Mouse (Mus musculus) limb, embryonic 12.5 days (tissue): ENCODE data around the gene Celsr1. TPM values are rescaled to one million over a fixed set of nuclear protein-coding genes. Genes with fewer than 3 reads are reported as not detected.

ENCODE experiments used
- ATAC-seq: fragments of 200-750 bp; cut with Nextera tagmentation; 2 replicates; pipeline ENCODE4 v1.8.0; 2017; ENCODE audit warnings: low read depth, moderate TSS enrichment; ENCODE audit not compliant: insufficient number of reproducible peaks, insufficient read depth, low FRiP score, low TSS enrichment
- H3K27ac ChIP-seq: fragments of 300-500 bp; sonication (generic); 2 replicates; pipeline ENCODE4 v1.5.1; 2016; ENCODE audit warnings: mild to moderate bottlenecking, moderate library complexity
- H3K27me3 ChIP-seq: fragments of 300-500 bp; sonication (generic); 2 replicates; pipeline ENCODE4 v1.6.1; 2016; ENCODE audit warnings: mild to moderate bottlenecking, moderate library complexity
- H3K36me3 ChIP-seq: fragments of 300-500 bp; sonication (generic); 2 replicates; pipeline ENCODE4 v1.6.1; 2016; ENCODE audit warnings: mild to moderate bottlenecking, moderate library complexity
- H3K4me1 ChIP-seq: fragments of 300-500 bp; sonication (generic); replicated peaks from 2 replicates; pipeline ENCODE4 v1.6.1; 2016
- H3K4me2 ChIP-seq: fragments of 300-500 bp; sonication (generic); 2 replicates; pipeline ENCODE4 v1.6.1; 2016; ENCODE audit warnings: mild to moderate bottlenecking, moderate library complexity
- H3K4me3 ChIP-seq: fragments of 300-500 bp; sonication (generic); replicated peaks from 2 replicates; pipeline ENCODE4 v1.5.1; 2016; ENCODE audit warnings: mild to moderate bottlenecking
- H3K9ac ChIP-seq: fragments of 300-500 bp; sonication (generic); replicated peaks from 2 replicates; pipeline ENCODE4 v1.6.1; 2016; ENCODE audit warnings: mild to moderate bottlenecking, moderate library complexity
- H3K9me3 ChIP-seq: fragments of 300-500 bp; sonication (generic); 2 replicates; pipeline ENCODE4 v1.6.1; 2016; ENCODE audit warnings: mild to moderate bottlenecking, moderate library complexity
- WGBS: fragments of 180-500 bp; shearing (Covaris S2); methylation state at CpG from one replicate; pipeline ENCODE4 v1.1.7; 2016; 5-methylcytosine and 5-hydroxymethylcytosine counted together
- polyA plus RNA-seq: library from polyadenylated mRNA; unstranded; fragments of >200 nt; fragmentation: Nextera tagmentation; extraction: Ambion mirVana; gene quantifications from 2 replicates; pipeline ENCODE4 v1.2.1, GENCODE M21; 2016

The Celsr1 gene
- polyA plus RNA-seq, result 1.9 TPM in 2 replicates

DNA sequence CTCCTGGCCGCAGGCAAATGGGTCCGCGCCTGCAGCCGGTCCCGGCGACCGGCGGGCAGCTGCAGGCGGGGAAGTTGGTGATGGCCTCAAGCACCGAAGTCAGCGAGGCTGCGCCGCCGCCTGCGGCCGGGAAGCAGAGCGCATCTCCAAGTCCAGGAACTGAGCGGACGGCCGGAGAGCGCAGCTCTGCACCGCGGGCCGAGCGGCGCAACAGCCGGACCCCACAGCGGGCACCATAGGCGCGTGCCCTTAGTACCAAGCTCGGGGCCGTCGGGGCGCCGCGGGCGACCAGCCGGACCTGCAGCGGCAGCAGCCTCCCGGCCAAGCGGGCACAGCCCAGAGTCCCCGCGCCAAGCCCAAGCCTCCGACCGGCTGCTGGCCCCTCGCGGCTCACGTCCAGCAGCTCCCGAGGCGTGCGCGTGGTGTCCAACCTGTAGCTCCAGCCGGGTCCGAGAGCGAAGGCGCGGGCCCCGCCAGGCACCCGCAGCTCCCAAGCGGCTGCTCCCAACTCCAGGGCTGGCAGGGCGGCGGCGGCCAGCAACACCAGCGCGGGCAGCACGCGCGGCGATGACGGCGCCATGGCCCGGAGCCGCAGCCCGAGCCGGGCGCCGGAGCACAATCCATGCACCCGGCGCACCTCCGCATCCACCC, at the start of gene Celsr1:
Gene Celsr1, minus strand, starts transcription at position 587 of the 651 bp plus-strand sequence.
- ATAC-seq, result peak; percentile 2; the same call in 1 of the 2 replicates

GRCm38 (mm10) chr15:86083261-86083741, 49.7 kb upstream of the Celsr1 start:
- Histone ChIP-seq H3K36me3 (no peaks in the 10 kb centered on the region), H3K4me2 (no peak overlapping the region), H3K9ac (no peak overlapping the region), H3K27me3 (no peaks in the 10 kb centered on the region), H3K4me1 (peaks cover 69% of the 10 kb centered on the region), H3K9me3 (no peaks in the 10 kb centered on the region), H3K4me3 (no peak overlapping the region), H3K27ac (no peak overlapping the region)
- WGBS, result 48% methylated on average over 6 of the region's 6 CpGs
- ATAC-seq, result no peak

More for the DNA sequence above, at the start of gene Celsr1:
- Histone ChIP-seq H3K4me2 (peak within 1 kb of the TSS; percentile 91), H3K4me3 (peak within 1 kb of the TSS; percentile 63), H3K27ac (peak within 1 kb of the TSS; percentile 56; the same call in 1 of the 2 replicates), H3K4me1 (peaks cover 35% of the 10 kb centered on the region), H3K9ac (peak within 1 kb of the TSS; percentile 63), H3K9me3 (peaks cover 15% of the 10 kb centered on the region), H3K36me3 (peaks cover 13% of the 10 kb centered on the region; the same call in 1 of the 2 replicates), H3K27me3 (peaks cover 54% of the 10 kb centered on the region)
- 1% methylated on average over 73 of the region's 80 CpGs for WGBS

DNA sequence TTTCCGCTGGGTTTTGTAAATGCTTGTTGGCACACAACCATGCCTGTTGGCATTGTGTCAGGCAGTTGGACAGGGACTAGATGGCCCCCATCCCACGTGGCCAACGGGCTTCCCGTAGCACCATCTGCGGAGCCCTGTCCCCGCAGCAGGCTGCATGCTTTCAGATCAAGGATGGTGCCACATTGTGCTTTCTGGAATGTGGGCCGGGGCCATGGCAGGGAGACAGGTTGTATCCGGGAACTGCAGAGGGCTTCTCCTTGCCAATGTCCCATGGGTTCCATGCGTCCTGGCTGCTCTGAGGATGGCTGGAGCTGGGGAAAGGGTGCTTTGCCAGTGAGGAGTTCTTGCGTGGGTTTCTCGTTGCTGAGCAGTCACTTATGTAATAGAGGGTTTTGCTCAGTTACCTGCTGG, 49.0 kb upstream of the Celsr1 start:
- Histone ChIP-seq H3K4me2 (no peak overlapping the region), H3K36me3 (no peaks in the 10 kb centered on the region), H3K4me3 (no peak overlapping the region), H3K4me1 (peaks cover 63% of the 10 kb centered on the region), H3K27me3 (no peaks in the 10 kb centered on the region), H3K9ac (no peak overlapping the region), H3K9me3 (no peaks in the 10 kb centered on the region), H3K27ac (no peak overlapping the region)
- no peak for ATAC-seq
- WGBS, result 92% methylated on average over 11 of the region's 11 CpGs

DNA sequence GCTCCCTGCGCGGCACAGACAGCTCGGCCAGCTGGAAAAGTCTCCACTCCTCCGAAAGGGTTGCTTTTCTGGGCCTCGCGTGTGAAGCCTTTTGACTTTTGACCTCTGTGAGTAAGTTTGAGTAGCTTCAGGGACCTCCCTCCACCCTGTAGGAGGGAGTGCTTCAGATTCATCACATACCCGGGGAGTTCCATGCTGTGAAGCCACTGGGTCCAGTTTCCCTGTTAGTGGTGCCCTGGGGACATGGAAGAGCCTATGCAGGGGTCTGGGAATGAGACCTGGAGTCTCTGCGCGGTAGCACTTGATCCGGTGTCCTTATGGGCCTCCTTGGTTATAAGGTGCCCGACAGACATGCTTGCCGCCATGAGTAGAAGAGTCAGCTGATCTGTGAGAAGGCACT, 48.1 kb upstream of the Celsr1 start:
- no peaks in the 10 kb centered on the region for H3K36me3 ChIP-seq
- ATAC-seq, result no peak
- H3K4me3 ChIP-seq, result no peak overlapping the region
- no peak overlapping the region for H3K4me2 ChIP-seq
- H3K4me1 ChIP-seq, result peaks cover 55% of the 10 kb centered on the region
- no peak overlapping the region for H3K27ac ChIP-seq
- WGBS, result 74% methylated on average over 12 of the region's 12 CpGs
- H3K9ac ChIP-seq, result no peak overlapping the region
- H3K27me3 ChIP-seq, result no peaks in the 10 kb centered on the region
- H3K9me3 ChIP-seq, result no peaks in the 10 kb centered on the region

GRCm38 (mm10) chr15:86080408-86080807, 46.8 kb upstream of the Celsr1 start:
- no peak overlapping the region for H3K4me2 ChIP-seq
- H3K27ac ChIP-seq, result no peak overlapping the region
- H3K9ac ChIP-seq, result no peak overlapping the region
- WGBS, result 84% methylated on average over 1 of the region's 1 CpGs
- H3K27me3 ChIP-seq, result no peaks in the 10 kb centered on the region
- peaks cover 49% of the 10 kb centered on the region for H3K4me1 ChIP-seq
- no peaks in the 10 kb centered on the region for H3K36me3 ChIP-seq
- no peak for ATAC-seq
- no peak overlapping the region for H3K4me3 ChIP-seq
- no peaks in the 10 kb centered on the region for H3K9me3 ChIP-seq

DNA sequence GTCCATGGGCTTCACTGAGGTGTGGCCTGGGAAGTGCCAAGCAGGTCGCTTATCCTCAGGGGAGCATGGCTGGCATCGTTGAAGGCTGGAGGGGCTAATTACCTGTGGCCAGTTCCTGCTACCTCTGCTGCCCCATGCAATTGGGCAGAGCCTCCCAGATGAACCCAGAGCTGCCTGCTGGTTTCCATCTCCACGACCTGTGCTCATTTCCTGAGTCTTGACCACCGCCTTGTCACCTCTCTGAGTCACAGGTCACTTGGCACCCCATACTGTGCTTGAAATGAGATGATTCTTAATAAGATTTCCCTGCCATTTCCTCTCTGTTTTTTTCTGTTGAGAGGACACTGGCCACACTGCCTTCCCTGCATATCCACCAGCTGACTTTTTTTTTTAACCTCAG, 46.3 kb upstream of the Celsr1 start:
- H3K36me3 ChIP-seq, result no peaks in the 10 kb centered on the region
- H3K4me3 ChIP-seq, result no peak overlapping the region
- no peak overlapping the region for H3K4me2 ChIP-seq
- H3K9me3 ChIP-seq, result no peaks in the 10 kb centered on the region
- no peak for ATAC-seq
- WGBS, result 49% methylated on average over 4 of the region's 4 CpGs
- H3K27ac ChIP-seq, result no peak overlapping the region
- H3K27me3 ChIP-seq, result no peaks in the 10 kb centered on the region
- H3K4me1 ChIP-seq, result peaks cover 45% of the 10 kb centered on the region
- H3K9ac ChIP-seq, result no peak overlapping the region

- Histone ChIP-seq H3K9ac (no peak overlapping the region), H3K4me1 (peaks cover 41% of the 10 kb centered on the region), H3K27ac (no peak overlapping the region), H3K4me2 (no peak overlapping the region), H3K27me3 (no peaks in the 10 kb centered on the region), H3K36me3 (no peaks in the 10 kb centered on the region), H3K9me3 (no peaks in the 10 kb centered on the region), H3K4me3 (no peak overlapping the region)
- ATAC-seq, result no peak
- 71% methylated on average over 5 of the region's 5 CpGs for WGBS
Observed at GRCm38 (mm10) chr15:86079467-86079866, 45.9 kb upstream of the Celsr1 start.

DNA sequence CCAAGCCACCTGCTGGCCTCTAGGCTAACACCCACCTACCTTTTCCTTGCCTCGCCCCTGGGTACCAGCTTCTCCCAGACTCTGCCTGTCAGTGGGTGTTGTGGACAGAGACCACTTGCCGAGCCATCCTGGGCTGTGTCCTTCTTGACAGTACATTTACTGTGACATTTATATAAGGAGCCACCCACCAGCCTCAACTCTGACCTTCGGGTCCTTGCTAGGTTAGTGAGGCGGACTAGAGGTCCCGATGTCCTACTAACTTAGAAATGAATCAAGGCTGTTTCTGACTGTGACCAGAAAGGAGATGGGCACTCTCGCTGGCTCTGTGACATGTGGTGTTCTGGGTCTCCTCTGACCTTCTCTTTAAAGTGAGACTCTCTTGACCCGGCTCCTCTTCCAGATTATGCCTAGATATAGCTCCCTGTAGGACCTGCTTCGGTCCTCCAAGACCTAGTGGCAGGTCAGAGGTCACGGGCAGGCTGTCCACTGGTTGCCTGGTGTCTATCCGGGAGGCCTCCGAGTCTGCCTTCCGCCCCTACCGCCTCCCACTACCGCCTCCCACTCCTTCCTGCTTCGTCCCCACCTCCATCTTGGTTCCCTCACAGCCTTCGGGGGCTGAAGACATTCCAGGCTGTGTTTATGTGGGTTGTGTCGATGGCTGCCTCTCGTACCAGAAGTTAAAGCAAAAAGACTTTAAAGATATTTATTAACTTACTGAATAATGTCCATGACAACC, 45.1 kb upstream of the Celsr1 start:
- 66% methylated on average over 18 of the region's 18 CpGs for WGBS
- Histone ChIP-seq H3K36me3 (no peaks in the 10 kb centered on the region), H3K4me1 (peaks cover 40% of the 10 kb centered on the region), H3K27me3 (no peaks in the 10 kb centered on the region), H3K27ac (no peak overlapping the region), H3K9ac (no peak overlapping the region), H3K4me2 (no peak overlapping the region), H3K4me3 (no peak overlapping the region), H3K9me3 (no peaks in the 10 kb centered on the region)
- ATAC-seq, result no peak

GRCm38 (mm10) chr15:86077934-86078333, 44.4 kb upstream of the Celsr1 start:
- H3K4me1 ChIP-seq, result peaks cover 33% of the 10 kb centered on the region
- ATAC-seq, result no peak
- 72% methylated on average over 5 of the region's 5 CpGs for WGBS

DNA sequence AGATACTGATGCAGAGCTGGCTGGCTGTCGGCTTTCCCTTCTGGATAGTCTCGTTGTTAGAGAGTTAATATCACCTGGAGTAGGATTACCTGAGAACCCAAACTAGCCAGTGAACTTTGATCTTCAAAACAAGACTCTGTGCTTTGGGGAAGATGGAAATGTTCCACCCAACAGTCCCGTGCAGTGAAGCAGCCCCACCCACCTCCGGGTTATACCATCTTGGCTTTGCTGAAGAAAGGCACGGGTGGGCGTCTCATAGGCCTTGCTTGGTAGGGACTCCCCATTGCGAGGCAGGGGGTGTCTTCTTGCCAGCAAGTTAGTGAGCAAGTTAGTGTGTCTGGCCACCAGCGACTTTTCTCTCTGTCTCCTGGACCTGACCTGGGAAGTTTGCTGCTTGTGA, 42.8 kb upstream of the Celsr1 start:
- no peak for ATAC-seq
- peaks cover 23% of the 10 kb centered on the region for H3K4me1 ChIP-seq
- no peak overlapping the region for H3K9ac ChIP-seq
- no peaks in the 10 kb centered on the region for H3K9me3 ChIP-seq
- no peaks in the 10 kb centered on the region for H3K36me3 ChIP-seq
- H3K27me3 ChIP-seq, result no peaks in the 10 kb centered on the region
- H3K27ac ChIP-seq, result no peak overlapping the region
- 84% methylated on average over 8 of the region's 8 CpGs for WGBS
- H3K4me2 ChIP-seq, result no peak overlapping the region
- H3K4me3 ChIP-seq, result no peak overlapping the region

More at GRCm38 (mm10) chr15:86077934-86078333, 44.4 kb upstream of the Celsr1 start:
- Histone ChIP-seq H3K36me3 (no peaks in the 10 kb centered on the region), H3K4me3 (no peak overlapping the region), H3K27me3 (no peaks in the 10 kb centered on the region), H3K9ac (no peak overlapping the region), H3K4me2 (no peak overlapping the region), H3K27ac (no peak overlapping the region), H3K9me3 (no peaks in the 10 kb centered on the region)

DNA sequence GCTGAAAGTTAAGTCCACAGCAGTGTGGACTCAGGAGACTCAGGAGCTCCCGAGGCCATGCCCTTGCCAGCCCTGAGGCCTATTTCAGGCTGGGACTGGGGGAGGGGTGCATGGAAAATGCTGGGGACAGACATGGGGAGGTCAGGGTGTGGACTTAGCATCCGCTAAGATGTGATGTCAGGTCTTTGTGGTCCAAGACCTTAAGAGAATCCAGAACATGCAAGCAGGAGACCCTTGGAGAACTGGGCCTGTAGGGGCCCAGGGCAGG, 42.4 kb upstream of the Celsr1 start:
- H3K4me3 ChIP-seq, result no peak overlapping the region
- H3K27ac ChIP-seq, result no peak overlapping the region
- 72% methylated on average over 2 of the region's 2 CpGs for WGBS
- H3K4me2 ChIP-seq, result no peak overlapping the region
- H3K27me3 ChIP-seq, result no peaks in the 10 kb centered on the region
- no peaks in the 10 kb centered on the region for H3K9me3 ChIP-seq
- ATAC-seq, result no peak
- no peaks in the 10 kb centered on the region for H3K36me3 ChIP-seq
- H3K4me1 ChIP-seq, result peaks cover 21% of the 10 kb centered on the region
- H3K9ac ChIP-seq, result no peak overlapping the region
